Mouse (Mus musculus): ENCODE results near the gene Uncx.

The Uncx gene

DNA sequence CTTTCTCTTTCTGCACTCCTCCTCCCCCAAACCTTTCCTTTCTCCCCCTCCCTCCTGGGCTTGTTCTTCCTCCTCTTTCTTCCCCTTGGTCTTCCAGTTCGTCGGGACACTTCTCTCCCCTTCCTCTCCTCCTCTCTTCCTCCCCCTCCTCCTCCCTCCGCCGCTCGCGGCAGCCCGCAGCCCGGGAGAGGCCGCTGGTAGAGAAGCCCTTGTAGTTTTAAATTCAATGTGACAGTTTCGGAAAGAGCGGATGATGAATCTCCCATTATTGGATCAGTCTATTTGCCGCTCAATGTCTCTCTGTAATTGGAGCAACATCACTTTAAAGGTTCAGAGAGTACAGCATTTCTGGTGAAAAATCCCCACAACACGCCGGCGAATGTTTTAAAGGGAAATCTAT lies at the start of gene Uncx:
Gene Uncx (plus strand): TSS at position 281 of the 400 bp plus-strand sequence.
- no peak for DNase-seq (ENCODE audit: low spot score)

GRCm38 (mm10) chr5:139493690-139494089 lies 49.6 kb upstream of the Uncx start:
- DNase-seq (ENCODE audit: low spot score) = no peak

DNA sequence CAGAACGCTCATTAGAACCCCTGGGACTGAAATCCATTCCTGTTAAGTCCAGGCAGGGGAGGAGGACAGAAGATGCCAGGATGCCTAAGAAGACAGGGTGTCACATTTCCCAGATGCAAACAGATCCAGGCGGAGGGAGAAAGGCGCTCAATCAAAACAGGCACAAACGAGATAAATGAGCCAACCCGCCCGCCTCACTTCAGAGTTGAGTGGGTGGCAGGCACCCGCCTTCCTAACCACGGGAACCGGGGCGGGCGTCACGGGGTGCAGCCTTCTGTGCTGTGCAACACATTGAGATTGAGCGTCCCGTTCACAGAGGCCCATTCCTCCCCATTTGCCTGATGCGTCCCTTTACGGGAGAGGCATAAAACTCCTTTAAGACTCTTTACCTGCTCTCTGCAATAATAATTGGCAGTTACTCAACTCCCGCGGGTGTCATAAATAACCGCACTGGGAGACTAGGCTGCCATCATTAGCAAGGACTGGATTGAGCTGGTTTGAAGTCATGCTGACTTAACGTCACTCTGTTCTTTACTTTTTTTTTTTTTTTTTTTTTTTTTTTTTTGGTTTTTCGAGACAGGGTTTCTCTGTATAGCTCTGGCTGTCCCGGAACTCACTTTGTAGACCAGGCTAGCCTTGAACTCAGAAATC lies 48.1 kb upstream of the Uncx start:
- no peak for DNase-seq (ENCODE audit: low spot score)

- no peak for DNase-seq (ENCODE audit: low spot score)
Measured at GRCm38 (mm10) chr5:139496939-139497338, 46.4 kb upstream of the Uncx start.

- DNase-seq (ENCODE audit: low spot score) = no peak
Measured at GRCm38 (mm10) chr5:139498791-139499190, 44.5 kb upstream of the Uncx start.

- DNase-seq (ENCODE audit: low spot score) = no peak
Measured at GRCm38 (mm10) chr5:139502281-139502680, 41.0 kb upstream of the Uncx start.

DNA sequence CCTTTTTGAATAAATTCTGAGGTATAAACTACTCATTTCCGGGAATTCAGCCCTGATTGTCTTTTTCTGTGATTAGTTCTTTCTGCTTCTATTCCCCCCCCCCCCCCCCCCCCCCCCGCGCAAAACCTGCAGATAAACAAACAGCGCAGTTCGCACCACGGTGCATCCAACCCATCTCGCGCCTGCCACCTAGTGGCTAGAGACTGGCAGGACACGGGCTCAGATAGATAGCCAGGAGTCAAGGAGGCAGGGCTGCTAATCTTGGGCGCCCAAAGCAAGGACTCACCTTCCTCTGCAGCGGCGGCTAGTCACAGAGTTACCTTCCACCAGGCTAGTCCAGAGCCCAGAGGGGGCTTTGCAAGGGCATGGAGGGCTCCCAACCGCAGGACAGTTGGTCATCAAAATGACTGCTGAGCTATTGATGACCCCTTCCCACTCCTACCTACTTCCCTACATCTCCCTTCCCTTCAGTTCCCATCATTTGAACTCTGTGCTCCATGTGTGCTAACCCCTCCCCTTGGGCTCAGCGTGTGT lies 38.2 kb upstream of the Uncx start:
- peak; percentile 76 for DNase-seq (ENCODE audit: low spot score)

DNA sequence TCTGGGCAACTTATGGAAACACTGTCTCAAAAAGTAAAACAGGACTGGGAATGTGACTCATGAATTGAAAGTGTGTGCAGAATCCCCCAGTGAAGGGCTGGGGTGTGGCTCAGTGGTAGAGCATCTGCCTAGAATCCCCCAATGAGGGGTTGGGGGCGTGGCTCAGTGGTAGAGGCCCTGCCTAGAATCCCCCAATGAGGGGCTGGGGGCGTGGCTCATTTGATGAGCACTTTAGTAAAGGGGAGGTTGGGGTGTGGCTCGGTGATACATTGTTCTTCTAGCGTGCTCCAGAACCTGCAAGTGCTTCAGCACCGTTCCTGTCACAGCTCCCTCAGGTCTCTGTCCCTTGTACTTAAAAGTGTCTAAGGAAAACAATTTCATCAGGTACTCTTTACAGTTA lies 37.1 kb upstream of the Uncx start:
- DNase-seq (ENCODE audit: low spot score) = peak; percentile 79

GRCm38 (mm10) chr5:139510682-139511366 lies 32.5 kb upstream of the Uncx start:
- peak; percentile 33 for DNase-seq (ENCODE audit: low spot score)

GRCm38 (mm10) chr5:139512201-139512600 lies 31.1 kb upstream of the Uncx start:
- no peak for DNase-seq (ENCODE audit: low spot score)

GRCm38 (mm10) chr5:139516281-139516680 lies 27.0 kb upstream of the Uncx start:
- no peak for DNase-seq (ENCODE audit: low spot score)

DNA sequence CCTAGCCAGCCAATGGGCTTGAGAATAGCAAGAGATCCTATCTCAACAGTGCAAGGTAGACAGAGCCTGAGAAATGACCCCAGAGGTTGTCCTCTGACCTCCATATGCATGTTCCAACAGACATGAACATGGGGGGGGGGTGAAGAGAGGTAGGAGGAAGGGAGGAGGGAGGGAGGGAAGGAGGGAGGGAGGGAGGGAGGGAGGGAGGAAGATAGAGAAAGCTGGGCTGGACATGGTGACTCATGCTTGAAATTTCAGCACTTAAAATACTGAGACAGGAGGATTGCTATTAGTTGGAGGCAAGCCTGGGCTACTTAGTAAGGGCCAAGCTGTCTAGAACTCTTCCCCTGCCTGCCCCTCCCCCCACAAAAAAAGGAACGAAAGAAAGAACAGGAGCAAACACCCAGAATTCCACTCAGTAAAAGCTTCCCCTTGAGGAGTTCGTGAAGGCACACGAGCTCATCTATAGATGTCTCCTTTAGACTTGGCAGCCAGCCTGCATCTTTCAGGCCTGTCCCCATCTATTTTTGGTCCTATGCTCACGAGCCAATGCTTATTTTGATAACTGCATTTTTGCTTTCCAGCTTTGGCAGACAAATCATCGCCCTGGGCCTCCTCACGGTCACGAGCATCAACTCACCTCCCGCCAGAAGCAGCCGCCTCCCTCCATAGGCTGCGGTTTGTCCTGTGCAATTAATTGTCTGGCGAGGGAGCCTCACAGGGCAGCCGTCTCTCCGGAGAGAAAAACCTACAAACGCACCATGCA lies 23.0 kb upstream of the Uncx start:
- DNase-seq (ENCODE audit: low spot score) = no peak

GRCm38 (mm10) chr5:139521987-139522386 lies 21.3 kb upstream of the Uncx start:
- DNase-seq (ENCODE audit: low spot score) = no peak

DNA sequence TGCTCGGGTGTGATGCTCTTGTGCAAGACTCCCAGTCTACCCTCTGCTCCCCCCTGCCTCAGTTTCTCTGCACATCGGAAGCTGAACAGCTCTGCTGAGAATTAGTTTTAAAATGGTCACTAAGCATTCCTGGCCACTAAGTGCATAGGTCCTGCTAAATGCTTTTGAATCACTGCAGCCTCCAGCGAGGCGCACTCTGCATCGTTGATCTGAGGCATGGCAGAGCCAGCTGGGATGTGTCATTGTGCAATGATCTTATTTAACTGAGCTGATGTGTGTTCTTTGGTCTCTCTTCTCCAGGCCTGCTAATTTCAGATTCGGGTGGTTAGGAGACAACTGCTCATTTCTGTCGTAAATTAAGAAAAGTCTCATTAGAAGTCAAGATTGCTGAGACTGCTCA lies 14.4 kb upstream of the Uncx start:
- no peak for DNase-seq (ENCODE audit: low spot score)

DNA sequence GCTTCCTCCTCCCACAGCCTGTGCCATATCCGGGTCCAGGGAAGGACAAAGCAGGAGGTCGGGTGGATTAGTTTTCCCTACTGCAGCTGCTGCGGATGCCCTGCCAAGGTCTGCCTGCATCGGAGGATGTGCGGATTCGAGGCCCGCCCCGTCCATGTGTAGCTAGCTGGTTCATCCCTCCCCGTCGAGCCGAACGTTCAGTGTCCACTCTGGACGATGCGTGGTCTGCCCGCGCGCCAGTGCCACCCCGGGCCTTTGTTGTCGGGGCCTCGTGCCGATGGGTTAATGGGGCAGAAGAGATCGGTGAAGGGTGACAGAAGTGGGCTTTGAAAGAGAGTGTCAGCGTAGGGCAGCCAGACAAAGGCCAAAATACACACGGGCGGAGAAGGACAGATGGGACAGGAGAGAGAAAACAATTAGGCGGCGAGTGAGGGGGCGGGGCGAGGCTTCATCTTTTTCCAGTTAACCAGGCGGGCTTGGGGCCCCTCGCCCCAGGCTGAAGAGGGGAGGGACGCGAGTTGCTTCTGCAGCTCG lies 7.8 kb upstream of the Uncx start:
- no peak for DNase-seq (ENCODE audit: low spot score)

GRCm38 (mm10) chr5:139536211-139536910 lies 6.9 kb upstream of the Uncx start:
- DNase-seq (ENCODE audit: low spot score) = peak; percentile 71

DNA sequence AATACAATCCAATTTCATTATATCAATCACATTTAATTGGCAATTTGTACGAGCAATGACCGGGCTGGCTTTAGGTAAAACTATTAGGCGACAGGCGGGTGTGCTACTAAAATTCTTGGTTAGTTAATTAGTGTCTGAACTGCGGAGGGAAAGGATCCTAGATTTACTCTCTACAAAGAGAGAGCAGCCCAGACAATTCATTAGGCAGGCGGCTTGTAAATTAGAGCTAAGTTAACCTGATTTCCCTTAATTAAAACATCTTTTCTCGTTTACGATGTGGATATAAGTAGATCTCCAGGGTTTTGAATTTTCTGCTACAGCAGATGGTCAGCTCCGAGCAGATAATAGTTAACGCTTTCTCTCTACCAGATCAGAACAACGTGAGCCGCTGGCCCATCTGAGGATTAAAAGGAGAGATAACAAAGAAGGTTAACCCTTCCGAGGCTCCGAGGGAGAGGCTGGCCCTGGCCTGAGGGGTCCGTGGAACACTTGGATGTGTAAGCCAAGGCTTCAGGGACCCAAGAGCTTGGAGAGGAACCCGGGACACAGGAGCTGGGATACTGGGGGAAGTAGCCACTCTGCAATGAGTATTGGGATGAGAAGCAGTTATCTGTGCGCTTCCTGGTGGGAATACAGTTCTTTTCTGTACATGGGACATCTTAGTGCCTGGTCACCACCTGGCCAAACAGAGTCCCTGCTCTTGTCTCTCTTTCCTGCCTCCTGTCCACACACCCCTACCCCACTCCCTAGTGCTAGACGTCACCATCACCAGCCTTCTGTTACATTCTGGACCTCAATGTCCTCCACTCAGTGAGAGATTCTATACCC lies 6.2 kb upstream of the Uncx start:
- DNase-seq (ENCODE audit: low spot score) = no peak

DNA sequence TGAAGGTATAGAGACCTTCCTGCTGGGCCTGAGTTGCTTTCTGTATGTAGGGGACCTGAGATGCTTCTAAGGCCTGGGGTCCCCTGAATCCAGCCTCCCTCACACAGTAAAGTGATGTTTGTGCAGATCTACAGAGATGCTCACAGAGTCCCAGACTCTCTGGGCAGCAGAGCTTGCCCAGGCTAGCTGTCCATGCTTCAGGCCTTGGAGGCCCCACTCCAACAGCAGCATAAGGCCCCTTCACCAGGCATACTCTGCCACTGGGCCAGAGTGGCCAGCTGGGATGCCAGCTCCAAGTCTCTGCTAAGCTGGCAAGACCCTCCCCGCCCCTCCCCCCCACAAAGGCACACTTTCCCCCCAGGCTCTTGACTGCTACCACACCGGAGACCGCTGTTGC lies 5.6 kb upstream of the Uncx start:
- no peak for DNase-seq (ENCODE audit: low spot score)

DNA sequence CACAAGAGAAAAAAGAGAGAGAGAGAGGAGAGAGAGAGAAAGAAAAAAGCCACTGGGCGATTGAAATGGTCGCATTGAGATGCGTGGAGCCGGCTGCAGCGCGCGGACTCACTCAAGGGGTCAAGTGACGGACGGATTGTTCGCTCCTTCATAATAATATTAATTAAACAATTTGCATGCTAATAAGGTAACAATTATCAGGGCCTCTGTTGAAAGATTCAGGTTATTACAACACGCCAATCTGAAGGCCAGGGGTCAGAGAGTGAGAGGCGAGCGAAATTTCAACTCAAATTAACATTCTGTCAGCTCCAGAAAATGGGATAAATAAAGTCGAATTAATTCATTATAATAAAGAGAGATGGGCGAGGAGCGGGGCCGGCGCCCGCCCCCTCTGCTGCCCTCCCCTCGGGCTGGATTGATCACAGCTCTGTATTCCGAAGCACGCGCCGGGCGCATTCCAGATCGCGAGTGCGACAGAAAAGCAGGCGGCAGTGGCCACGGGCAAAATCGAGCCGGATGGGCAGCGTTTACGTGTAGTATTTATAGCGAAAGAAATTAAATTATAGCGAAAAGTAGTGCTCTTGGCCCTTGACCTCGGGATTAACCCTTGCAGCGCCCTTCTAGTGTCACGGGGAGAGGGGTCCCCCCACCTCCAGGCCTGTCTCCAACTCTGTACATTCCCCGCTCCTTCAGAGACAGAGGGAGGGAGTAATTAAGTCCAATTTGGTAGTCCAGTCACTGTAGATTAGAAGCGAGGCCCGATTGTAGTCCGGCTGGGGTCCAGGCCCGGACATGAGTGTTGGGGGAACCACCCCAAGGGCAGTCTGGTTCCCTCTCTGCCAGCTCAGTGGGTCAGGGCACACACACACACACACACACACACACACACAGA lies 1.9 kb upstream of the Uncx start:
- no peak for DNase-seq (ENCODE audit: low spot score)

GRCm38 (mm10) chr5:139542043-139542365 lies 1.3 kb upstream of the Uncx start:
- DNase-seq (ENCODE audit: low spot score) = no peak

All from testis, postnatal 14 days (tissue).